Mouse (Mus musculus): Measurements from ENCODE around the gene Edem1. TPM values are rescaled to one million over a fixed set of nuclear protein-coding genes. Genes with fewer than 3 reads are reported as not detected.

Edem1 gene
- polyA plus RNA-seq, 1 experiment from 2014 or later, result 5.3 TPM

- Histone ChIP-seq H3K27me3 (replicated peaks) (no peaks in the 10 kb centered on the region), H3K9ac (replicated peaks) (no peak overlapping the region), H3K36me3 (no peaks in the 10 kb centered on the region), H3K4me1 (peaks cover 26% of the 10 kb centered on the region), H3K27ac (replicated peaks) (no peak overlapping the region), H3K4me2 (no peak overlapping the region), H3K4me3 (replicated peaks) (no peak overlapping the region), H3K9me3 (replicated peaks) (no peaks in the 10 kb centered on the region)
- ATAC-seq (ENCODE audit: low FRiP score), result no peak
- WGBS, result 71% methylated on average over 7 of the region's 7 CpGs
Observed at GRCm38 (mm10) chr6:108805871-108806270, 22.6 kb upstream of the Edem1 start.

GRCm38 (mm10) chr6:108807446-108807845 is 21.0 kb upstream of the Edem1 start:
- no peak overlapping the region for H3K27ac ChIP-seq (replicated peaks)
- H3K4me1 ChIP-seq, result peaks cover 25% of the 10 kb centered on the region
- H3K4me2 ChIP-seq, result no peak overlapping the region
- no peak overlapping the region for H3K9ac ChIP-seq (replicated peaks)
- no peaks in the 10 kb centered on the region for H3K9me3 ChIP-seq (replicated peaks)
- ATAC-seq (ENCODE audit: low FRiP score), result no peak
- H3K4me3 ChIP-seq (replicated peaks), result no peak overlapping the region
- no peaks in the 10 kb centered on the region for H3K27me3 ChIP-seq (replicated peaks)
- 75% methylated on average over 3 of the region's 3 CpGs for WGBS
- H3K36me3 ChIP-seq, result no peaks in the 10 kb centered on the region

- no peak overlapping the region for H3K27ac ChIP-seq (replicated peaks)
- 86% methylated on average over 1 of the region's 1 CpGs for WGBS
- no peaks in the 10 kb centered on the region for H3K27me3 ChIP-seq (replicated peaks)
- no peak for ATAC-seq (ENCODE audit: low FRiP score)
- H3K4me2 ChIP-seq, result no peak overlapping the region
- H3K4me3 ChIP-seq (replicated peaks), result no peak overlapping the region
- H3K36me3 ChIP-seq, result no peaks in the 10 kb centered on the region
- no peak overlapping the region for H3K9ac ChIP-seq (replicated peaks)
- no peaks in the 10 kb centered on the region for H3K9me3 ChIP-seq (replicated peaks)
- peaks cover 18% of the 10 kb centered on the region for H3K4me1 ChIP-seq
Observed at GRCm38 (mm10) chr6:108808786-108809185, 19.7 kb upstream of the Edem1 start.

- no peak overlapping the region for H3K4me2 ChIP-seq
- no peak overlapping the region for H3K9ac ChIP-seq (replicated peaks)
- ATAC-seq (ENCODE audit: low FRiP score), result no peak
- 64% methylated on average over 10 of the region's 10 CpGs for WGBS
- H3K9me3 ChIP-seq (replicated peaks), result no peaks in the 10 kb centered on the region
- no peak overlapping the region for H3K27ac ChIP-seq (replicated peaks)
- H3K27me3 ChIP-seq (replicated peaks), result no peaks in the 10 kb centered on the region
- no peak overlapping the region for H3K4me3 ChIP-seq (replicated peaks)
- H3K36me3 ChIP-seq, result peaks cover 6% of the 10 kb centered on the region; the same call in 1 of the 2 replicates
- peaks cover 9% of the 10 kb centered on the region for H3K4me1 ChIP-seq
Observed at GRCm38 (mm10) chr6:108810237-108810636, 18.2 kb upstream of the Edem1 start.

- ATAC-seq (ENCODE audit: low FRiP score), result no peak
- WGBS, result 49% methylated on average over 2 of the region's 2 CpGs
- Histone ChIP-seq H3K4me2 (no peak overlapping the region), H3K27me3 (replicated peaks) (no peaks in the 10 kb centered on the region), H3K36me3 (peaks cover 9% of the 10 kb centered on the region; the same call in 1 of the 2 replicates), H3K4me1 (no peaks in the 10 kb centered on the region), H3K9me3 (replicated peaks) (no peaks in the 10 kb centered on the region), H3K27ac (replicated peaks) (no peak overlapping the region), H3K4me3 (replicated peaks) (no peak overlapping the region), H3K9ac (replicated peaks) (no peak overlapping the region)
Observed at GRCm38 (mm10) chr6:108812134-108812533, 16.3 kb upstream of the Edem1 start.

- ATAC-seq (ENCODE audit: low FRiP score), result no peak
- H3K27ac ChIP-seq (replicated peaks), result no peak overlapping the region
- no peaks in the 10 kb centered on the region for H3K4me1 ChIP-seq
- H3K4me3 ChIP-seq (replicated peaks), result no peak overlapping the region
- H3K9ac ChIP-seq (replicated peaks), result no peak overlapping the region
- 88% methylated on average over 4 of the region's 4 CpGs for WGBS
- H3K27me3 ChIP-seq (replicated peaks), result no peaks in the 10 kb centered on the region
- no peaks in the 10 kb centered on the region for H3K9me3 ChIP-seq (replicated peaks)
- peaks cover 35% of the 10 kb centered on the region for H3K36me3 ChIP-seq
- H3K4me2 ChIP-seq, result no peak overlapping the region
Observed at GRCm38 (mm10) chr6:108817510-108817909, 10.9 kb upstream of the Edem1 start.

GRCm38 (mm10) chr6:108824816-108825545 is 3.5 kb upstream of the Edem1 start:
- Histone ChIP-seq H3K9ac (replicated peaks) (no peak overlapping the region), H3K9me3 (replicated peaks) (no peaks in the 10 kb centered on the region), H3K27ac (replicated peaks) (no peak overlapping the region), H3K27me3 (replicated peaks) (no peaks in the 10 kb centered on the region), H3K4me3 (replicated peaks) (no peak overlapping the region), H3K4me2 (no peak overlapping the region), H3K36me3 (peaks cover 28% of the 10 kb centered on the region), H3K4me1 (peaks cover 15% of the 10 kb centered on the region)
- WGBS, result 84% methylated on average over 7 of the region's 7 CpGs
- ATAC-seq (ENCODE audit: low FRiP score), result no peak

- Histone ChIP-seq H3K27ac (replicated peaks) (no peak overlapping the region), H3K4me2 (no peak overlapping the region), H3K9ac (replicated peaks) (no peak overlapping the region), H3K27me3 (replicated peaks) (no peaks in the 10 kb centered on the region), H3K9me3 (replicated peaks) (no peaks in the 10 kb centered on the region), H3K4me1 (peaks cover 17% of the 10 kb centered on the region), H3K36me3 (peaks cover 23% of the 10 kb centered on the region), H3K4me3 (replicated peaks) (no peak overlapping the region)
- WGBS, result 79% methylated on average over 3 of the region's 3 CpGs
- ATAC-seq (ENCODE audit: low FRiP score), result no peak
Observed at GRCm38 (mm10) chr6:108826070-108826469, 2.4 kb upstream of the Edem1 start.

- Histone ChIP-seq H3K4me2 (peak overlapping the region; percentile 76), H3K27ac (replicated peaks) (no peak overlapping the region), H3K36me3 (peaks cover 13% of the 10 kb centered on the region), H3K27me3 (replicated peaks) (no peaks in the 10 kb centered on the region), H3K9me3 (replicated peaks) (no peaks in the 10 kb centered on the region), H3K4me3 (replicated peaks) (peak overlapping the region; percentile 91), H3K9ac (replicated peaks) (no peak overlapping the region), H3K4me1 (peaks cover 17% of the 10 kb centered on the region)
- WGBS, result 30% methylated on average over 5 of the region's 5 CpGs
- no peak for ATAC-seq (ENCODE audit: low FRiP score)
Observed at GRCm38 (mm10) chr6:108827336-108827920, 1.0 kb upstream of the Edem1 start.

- peak; percentile 70 for ATAC-seq (ENCODE audit: low FRiP score)
- no peaks in the 10 kb centered on the region for H3K9me3 ChIP-seq (replicated peaks)
- H3K4me3 ChIP-seq (replicated peaks), result peak overlapping the region; percentile 91
- H3K4me1 ChIP-seq, result peaks cover 17% of the 10 kb centered on the region
- H3K27me3 ChIP-seq (replicated peaks), result no peaks in the 10 kb centered on the region
- peak overlapping the region; percentile 89 for H3K9ac ChIP-seq (replicated peaks)
- peak overlapping the region; percentile 80 for H3K27ac ChIP-seq (replicated peaks)
- WGBS, result 0% methylated on average over 56 of the region's 56 CpGs
- H3K36me3 ChIP-seq, result no peaks in the 10 kb centered on the region
- H3K4me2 ChIP-seq, result peak overlapping the region; percentile 76
Observed at GRCm38 (mm10) chr6:108828872-108829271, 431 bp downstream of the Edem1 start.

- Histone ChIP-seq H3K27me3 (replicated peaks) (no peaks in the 10 kb centered on the region), H3K27ac (replicated peaks) (no peak overlapping the region), H3K4me2 (peak overlapping the region; percentile 76), H3K9ac (replicated peaks) (peak overlapping the region; percentile 89), H3K4me3 (replicated peaks) (peak overlapping the region; percentile 91), H3K36me3 (no peaks in the 10 kb centered on the region), H3K9me3 (replicated peaks) (no peaks in the 10 kb centered on the region), H3K4me1 (peaks cover 17% of the 10 kb centered on the region)
- WGBS, result 20% methylated on average over 22 of the region's 22 CpGs
- no peak for ATAC-seq (ENCODE audit: low FRiP score)
Observed at GRCm38 (mm10) chr6:108829386-108830370, 1.2 kb downstream of the Edem1 start.

Measured in neural tube, embryonic 15.5 days (tissue).